Mouse (Mus musculus) myocyte (in vitro differentiated cells): ENCODE data around the gene Tacc2.

Source experiments
- E2F4 ChIP-seq: IDR thresholded peaks from one replicate; pipeline ENCODE4 v1.6.1; 2011; ENCODE audit warnings: mild to moderate bottlenecking, control low read depth, moderate library complexity; ENCODE audit not compliant: insufficient read depth
- MAX ChIP-seq: IDR thresholded peaks from one replicate; pipeline ENCODE4 v1.6.1; 2011; ENCODE audit warnings: low read depth, mild to moderate bottlenecking, control low read depth
- MYOD1 ChIP-seq, 3 experiments: IDR thresholded peaks; one replicate each; pipeline ENCODE4 v1.6.1; 2011; ENCODE audit warnings: control low read depth in 2 of 3, low read depth in 2 of 3, mild to moderate bottlenecking in 2 of 3, moderate library complexity in 1 of 3; ENCODE audit not compliant: insufficient read length in 2 of 3, control insufficient read depth in 1 of 3
- POLR2A ChIP-seq: IDR thresholded peaks from one replicate; pipeline ENCODE4 v1.6.1; 2011; ENCODE audit warnings: low read depth, mild to moderate bottlenecking, control low read depth, moderate library complexity; ENCODE audit not compliant: insufficient read length
- POLR2AphosphoS2 ChIP-seq: IDR thresholded peaks from one replicate; pipeline ENCODE4 v1.6.1; 2011; ENCODE audit warnings: low read depth, control low read depth; ENCODE audit not compliant: insufficient read length
- USF1 ChIP-seq: IDR thresholded peaks from one replicate; pipeline ENCODE4 v1.6.1; 2011; ENCODE audit warnings: low read depth, mild to moderate bottlenecking, control low read depth, moderate library complexity

GRCm38 (mm10) chr7:130635212-130635611, 58.0 kb downstream of the Tacc2 start:
- TF ChIP-seq E2F4 (no peak), POLR2A (no peak), MYOD1 (IDR thresholded peaks at IDR 0.05; ENCODE audit: control insufficient read depth in 1 of 3, insufficient read length in 2 of 3, low read depth in 2 of 3) (no peak), MAX (no peak), USF1 (no peak), POLR2AphosphoS2 (no peak)
